Mouse (Mus musculus): Measurements from ENCODE around the gene Thop1. TPM values are rescaled to one million over a fixed set of nuclear protein-coding genes. Genes with fewer than 3 reads are reported as not detected.
"Not testable (repeated sequence)": the region's sequence is repeated elsewhere in the genome, so short reads cannot be mapped to it uniquely, and the experiment has no call there.

The Thop1 gene
- total and polyA plus RNA-seq, 3 experiments, result 75.7 to 126 (median 113) TPM

DNA sequence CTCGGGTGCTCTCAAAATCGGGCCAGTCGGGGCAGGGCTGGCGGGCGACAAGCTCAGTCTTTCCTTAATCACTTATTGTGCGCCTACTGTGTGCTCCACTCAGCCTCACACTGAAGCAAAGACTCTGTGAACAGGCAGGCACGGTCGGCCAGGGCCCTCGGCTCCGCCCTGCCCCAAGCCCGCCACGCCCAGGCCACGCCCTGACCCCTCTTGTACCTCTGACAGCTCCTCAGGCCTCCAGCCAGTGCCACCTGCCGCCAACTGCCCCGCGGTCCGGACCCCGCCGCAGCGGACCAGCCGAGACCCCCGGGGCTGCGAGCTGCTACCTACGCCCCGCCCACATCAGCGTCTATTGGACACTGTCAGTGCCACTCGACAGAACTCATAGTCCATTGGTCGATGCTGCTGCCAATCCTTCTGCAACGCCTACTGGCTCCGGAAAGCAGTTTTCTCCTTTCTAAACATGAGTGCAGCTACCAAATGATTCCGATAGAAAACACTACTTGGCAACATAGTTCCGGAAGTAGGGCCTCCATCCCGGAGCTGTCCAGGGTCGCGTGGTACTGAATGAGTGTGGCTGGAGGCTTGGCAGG lies 32.8 kb upstream of the Thop1 start, which contains the start of gene Slc39a3 (continued):
- TF ChIP-seq CTCF (IDR thresholded peaks at IDR 0.05 in 2 of 3, conservative IDR thresholded peaks at IDR 0.05 in 1 of 3; ENCODE audit: control insufficient read depth in 1 of 3, insufficient read depth in 1 of 3, low read depth in 2 of 3, low read length in 3 of 3, poor library complexity in 1 of 3, severe bottlenecking in 1 of 3), result no peak
- no peak for TF ChIP-seq EP300 (IDR thresholded peaks at IDR 0.05; ENCODE audit: low read depth in 1 of 2, low read length in 2 of 2)
- TF ChIP-seq MXI1 (IDR thresholded peaks at IDR 0.05; ENCODE audit: low read depth, low read length), result peak; percentile 96

DNA sequence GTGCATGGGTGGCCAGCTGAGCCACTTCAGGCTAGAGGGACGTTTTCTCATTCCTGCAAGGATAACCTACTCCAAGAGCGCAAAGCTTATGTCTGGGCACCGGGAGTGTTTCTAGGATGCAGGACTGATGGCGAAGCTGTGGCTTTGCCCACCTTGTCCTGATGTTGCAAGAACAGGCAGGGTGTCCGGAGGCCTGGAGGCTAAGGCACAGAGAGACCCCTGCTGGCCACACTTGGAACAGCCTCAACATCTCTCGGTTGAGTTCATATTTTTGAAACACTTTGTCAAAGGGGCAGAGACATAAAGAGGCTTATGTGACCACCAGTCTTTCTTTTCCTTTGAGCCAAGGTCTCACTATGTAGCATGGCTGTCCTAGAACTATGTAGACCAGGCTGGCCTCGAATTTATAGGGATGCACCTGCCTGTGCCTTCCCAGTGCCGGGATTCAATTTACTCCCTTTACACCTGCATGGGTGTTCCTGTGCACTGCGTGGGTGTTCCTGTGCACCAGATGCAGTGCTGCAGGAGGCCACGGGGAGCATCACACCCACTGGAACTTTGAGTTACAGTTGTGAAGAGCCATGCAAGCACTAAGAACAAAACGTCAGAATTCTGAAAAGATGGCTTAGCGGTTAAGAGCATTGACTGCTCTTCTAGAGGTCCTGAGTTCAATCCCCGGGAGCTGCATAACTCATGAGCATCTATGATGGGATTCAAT lies 28.2 kb upstream of the Thop1 start:
- Histone ChIP-seq H3K9ac (ENCODE audit: control insufficient read depth, low read depth, low read length, poor library complexity, severe bottlenecking) (no peak overlapping the region), H3K27ac (ENCODE audit: control insufficient read depth, low read depth, low read length) (no peak overlapping the region), H3K9me3 (replicated peaks; ENCODE audit: insufficient read depth, low read length) (no peaks in the 10 kb centered on the region), H3K4me1 (ENCODE audit: control insufficient read depth in 1 of 2, insufficient read depth in 2 of 2, low read length in 2 of 2) (no peaks in the 10 kb centered on the region), H3K79me2 (ENCODE audit: control insufficient read depth, insufficient read depth, low read length, poor library complexity) (no peaks in the 10 kb centered on the region; the same call in 1 of the 2 replicates), H3K36me3 (ENCODE audit: control insufficient read depth in 1 of 2, insufficient read depth in 2 of 2, low read length in 2 of 2) (no peaks in the 10 kb centered on the region), H3K4me3 (ENCODE audit: control insufficient read depth in 1 of 2, insufficient read depth in 1 of 2, low read depth in 2 of 2, low read length in 2 of 2) (no peak overlapping the region), H3K27me3 (ENCODE audit: control insufficient read depth in 1 of 2, insufficient read depth in 2 of 2, low read length in 2 of 2) (no peaks in the 10 kb centered on the region)
- DNase-seq (ENCODE audit: low read depth, low spot score), result peak; percentile 76
- TF ChIP-seq HCFC1 (IDR thresholded peaks at IDR 0.05; ENCODE audit: low read depth, low read length) (no peak), TAL1 (IDR thresholded peaks at IDR 0.05; ENCODE audit: low read length) (no peak), RAD21 (IDR thresholded peaks at IDR 0.05; ENCODE audit: low read depth, low read length) (peak; percentile 63), SMC3 (IDR thresholded peaks at IDR 0.05; ENCODE audit: low read depth, low read length) (peak; percentile 65), MAFK (IDR thresholded peaks at IDR 0.05; ENCODE audit: borderline replicate concordance, low read depth, low read length) (no peak), ZC3H11A (IDR thresholded peaks at IDR 0.05; ENCODE audit: low read depth, low read length) (peak; percentile 46), CHD2 (IDR thresholded peaks at IDR 0.05; ENCODE audit: low read length) (no peak), UBTF (IDR thresholded peaks at IDR 0.05; ENCODE audit: borderline replicate concordance, insufficient read depth, low read depth, low read length) (no peak), POLR2A (IDR thresholded peaks at IDR 0.05; ENCODE audit: control insufficient read depth in 1 of 2, insufficient read depth in 1 of 2, low read depth in 1 of 2, low read length in 2 of 2, poor library complexity in 1 of 2) (no peak), CTCF (IDR thresholded peaks at IDR 0.05 in 2 of 3, conservative IDR thresholded peaks at IDR 0.05 in 1 of 3; ENCODE audit: control insufficient read depth in 1 of 3, insufficient read depth in 1 of 3, low read depth in 2 of 3, low read length in 3 of 3, poor library complexity in 1 of 3, severe bottlenecking in 1 of 3) (peak; percentile 83 to 92 (median 89)), SIN3A (IDR thresholded peaks at IDR 0.05; ENCODE audit: low read length) (peak; percentile 42; the same call in 1 of the 2 replicates), TBP (IDR thresholded peaks at IDR 0.05; ENCODE audit: low read depth, low read length) (0 out of 2 replicates have a peak, but pooled peaks have one; percentile 37), MYB (IDR thresholded peaks at IDR 0.05; ENCODE audit: low read depth, low read length) (no peak)

DNA sequence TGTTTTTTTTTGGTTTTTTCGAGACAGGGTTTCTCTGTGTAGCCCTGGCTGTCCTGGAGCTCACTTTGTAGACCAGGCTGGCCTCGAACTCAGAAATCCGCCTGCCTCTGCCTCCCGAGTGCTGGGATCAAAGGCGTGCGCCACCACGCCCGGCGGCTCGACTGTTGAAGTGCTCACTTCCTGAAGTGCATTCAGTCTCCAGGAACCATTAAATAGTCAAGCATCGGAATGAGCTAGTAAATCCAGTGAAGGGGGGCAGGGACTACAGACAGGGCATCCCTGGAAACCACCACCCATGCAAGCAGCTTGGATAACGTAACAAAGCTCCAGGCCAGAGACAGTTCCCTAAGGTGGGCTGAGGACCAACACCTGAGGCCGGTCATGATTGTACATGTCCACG lies 24.6 kb upstream of the Thop1 start:
- not testable (repeated sequence) for H3K36me3 ChIP-seq (ENCODE audit: control insufficient read depth in 1 of 2, insufficient read depth in 2 of 2, low read length in 2 of 2); H3K4me3 ChIP-seq (ENCODE audit: control insufficient read depth in 1 of 2, insufficient read depth in 1 of 2, low read depth in 2 of 2, low read length in 2 of 2); H3K9me3 ChIP-seq (replicated peaks; ENCODE audit: insufficient read depth, low read length); H3K27me3 ChIP-seq (ENCODE audit: control insufficient read depth in 1 of 2, insufficient read depth in 2 of 2, low read length in 2 of 2); H3K4me1 ChIP-seq (ENCODE audit: control insufficient read depth in 1 of 2, insufficient read depth in 2 of 2, low read length in 2 of 2); H3K79me2 ChIP-seq (ENCODE audit: control insufficient read depth, insufficient read depth, low read length, poor library complexity); DNase-seq (ENCODE audit: low read depth, low spot score); H3K27ac ChIP-seq (ENCODE audit: control insufficient read depth, low read depth, low read length); H3K9ac ChIP-seq (ENCODE audit: control insufficient read depth, low read depth, low read length, poor library complexity, severe bottlenecking)
